Mouse (Mus musculus) central nervous system, embryonic 14 days (tissue): ENCODE data around the gene Nucb1. TPM values are rescaled to one million over a fixed set of nuclear protein-coding genes. Genes with fewer than 3 reads are reported as not detected.

ENCODE experiments used
- polyA plus RNA-seq: library from polyadenylated mRNA; depleted of rRNA; stranded (reverse); fragments of >200 nt; gene quantifications from 2 replicates; pipeline ENCODE4 v1.2.3, GENCODE M21; 2012; rRNA removed

The Nucb1 gene
- 104 and 148 TPM in 2 replicates for polyA plus RNA-seq

DNA sequence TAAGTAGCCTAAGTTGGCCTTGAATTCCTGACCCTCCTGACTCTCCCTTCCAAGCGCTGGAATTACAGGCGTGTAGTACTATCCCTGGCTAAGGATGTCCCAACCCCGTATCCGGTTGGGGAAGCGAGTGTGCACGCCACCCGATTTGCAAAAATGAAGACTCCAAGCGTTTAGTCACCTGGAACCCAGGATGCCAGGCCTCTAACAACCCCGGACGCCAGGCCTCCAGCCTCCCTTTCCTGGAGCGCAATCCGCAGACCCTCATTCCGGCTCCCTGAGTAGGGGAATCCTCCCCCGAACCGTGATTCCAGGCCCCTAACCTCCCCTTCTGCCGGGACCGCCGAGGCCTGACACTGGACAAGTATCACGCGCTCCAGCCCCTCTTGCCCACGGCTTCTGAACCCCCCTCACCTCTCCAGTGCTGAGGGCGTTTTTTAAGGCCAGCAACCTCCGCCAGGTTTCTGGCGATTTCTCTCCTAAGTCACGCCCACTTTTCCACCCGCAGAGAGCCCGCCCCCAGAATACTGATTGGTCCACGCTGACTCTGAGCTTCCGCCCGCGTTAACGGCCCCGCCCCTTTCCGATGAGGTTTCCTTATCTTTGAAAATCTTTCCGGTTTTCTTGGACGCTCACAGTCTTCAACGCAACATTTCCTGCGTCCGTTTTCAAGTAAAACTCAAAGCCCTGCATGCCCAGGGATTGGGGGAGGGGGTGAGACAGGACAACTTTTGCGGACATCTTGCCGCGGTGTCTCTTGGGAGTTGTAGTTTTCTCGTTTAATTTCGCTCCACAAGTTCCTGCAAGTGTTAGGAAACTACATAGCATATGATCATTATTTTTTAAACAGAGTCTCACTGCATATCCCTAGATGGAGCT is at the start of gene Nucb1:
Nucb1 (minus strand) TSS at position 495 of the 876 bp plus-strand sequence.

GRCm38 (mm10) chr7:45554744-45555143 is 44.5 kb upstream of the Nucb1 start, which contains the start of gene Hsd17b14:
TSS of gene Hsd17b14 (plus strand) at chr7:45554893.

GRCm38 (mm10) chr7:45525809-45526473 is 15.7 kb upstream of the Nucb1 start, which contains the start of the genes Ppp1r15a and Plekha4:
TSS of gene Ppp1r15a (minus strand) at chr7:45526268.
TSS of gene Plekha4 (plus strand) at chr7:45526330.

DNA sequence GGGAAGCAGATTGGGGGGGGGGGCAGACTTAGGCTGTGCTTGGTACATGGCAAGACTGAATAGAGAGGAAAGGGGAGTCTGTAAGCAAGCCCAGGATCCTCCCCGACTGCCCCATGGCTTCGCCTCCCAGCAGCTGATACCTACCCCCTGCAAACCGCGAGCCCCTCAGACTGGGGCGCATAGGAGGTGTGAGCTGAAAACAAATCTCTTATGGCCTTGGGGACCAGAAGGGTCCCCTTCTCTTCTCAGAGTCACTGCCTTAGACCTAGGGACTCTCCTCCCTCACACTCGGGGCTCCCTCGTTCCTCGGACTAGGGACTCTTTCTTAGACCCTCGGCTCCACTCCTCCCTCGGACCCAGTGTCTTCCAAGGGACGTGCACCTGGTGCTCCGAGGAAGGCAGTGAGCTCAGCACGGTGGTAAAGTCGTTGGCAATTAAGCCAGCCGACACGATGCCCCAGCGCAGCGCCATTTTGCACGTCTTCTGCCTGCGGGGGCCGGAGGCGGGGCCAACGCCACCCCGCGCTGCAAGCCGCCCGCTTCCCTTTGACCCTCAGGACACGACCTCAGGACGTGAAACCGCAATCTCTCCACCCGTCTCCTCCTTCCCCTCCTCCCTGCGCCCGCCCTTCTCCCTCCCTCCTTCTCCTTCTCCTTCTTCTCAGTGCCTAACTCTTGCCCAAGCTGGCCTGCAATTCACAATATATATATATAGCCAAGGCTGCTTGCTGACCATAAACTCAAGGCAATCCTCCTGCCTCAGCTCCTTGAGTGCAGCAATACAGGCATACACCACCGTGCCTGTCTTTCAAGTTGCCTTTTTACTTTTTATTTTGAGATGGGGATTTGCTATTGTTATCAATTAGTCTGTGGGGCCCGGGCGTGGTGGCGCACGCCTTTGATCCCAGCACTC is 21.7 kb downstream of the Nucb1 start, which contains the start of gene Dhdh:
Dhdh (minus strand) TSS at position 513 of the 912 bp plus-strand sequence.

DNA sequence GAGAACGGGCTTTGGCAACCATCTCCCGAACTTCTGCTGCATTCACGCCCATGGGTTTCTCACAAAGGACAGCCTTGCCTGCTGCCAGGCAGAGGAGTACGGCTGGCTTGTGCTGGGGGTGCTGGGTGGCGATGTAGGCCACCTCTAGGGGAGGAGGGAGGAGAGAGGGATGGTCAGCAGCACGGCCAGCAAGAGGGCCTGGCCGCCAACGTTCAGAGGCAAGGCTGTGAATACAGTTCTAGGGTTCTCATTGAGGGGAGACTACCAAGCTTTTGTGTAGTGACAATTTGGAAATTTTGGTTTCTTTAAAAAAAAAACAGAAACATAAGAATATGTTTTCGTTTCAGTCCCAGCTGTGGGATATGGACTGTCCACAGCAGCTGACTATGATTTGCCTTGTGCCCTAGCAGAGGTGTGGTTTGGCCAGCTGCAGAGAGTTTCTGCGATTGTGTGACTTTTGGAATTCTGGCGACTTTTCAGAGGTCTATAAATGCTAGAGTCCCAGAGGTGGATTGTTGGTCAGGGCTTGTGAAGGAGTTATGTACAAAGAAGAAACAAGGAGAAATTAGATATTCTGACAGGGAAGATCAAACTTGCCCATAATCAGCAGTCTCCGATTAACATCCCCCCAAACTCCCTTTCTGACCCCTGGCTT is 23.3 kb downstream of the Nucb1 start, which contains the start of gene Gm45808:
Gm45808 (minus strand) TSS at position 51 of the 655 bp plus-strand sequence.

DNA sequence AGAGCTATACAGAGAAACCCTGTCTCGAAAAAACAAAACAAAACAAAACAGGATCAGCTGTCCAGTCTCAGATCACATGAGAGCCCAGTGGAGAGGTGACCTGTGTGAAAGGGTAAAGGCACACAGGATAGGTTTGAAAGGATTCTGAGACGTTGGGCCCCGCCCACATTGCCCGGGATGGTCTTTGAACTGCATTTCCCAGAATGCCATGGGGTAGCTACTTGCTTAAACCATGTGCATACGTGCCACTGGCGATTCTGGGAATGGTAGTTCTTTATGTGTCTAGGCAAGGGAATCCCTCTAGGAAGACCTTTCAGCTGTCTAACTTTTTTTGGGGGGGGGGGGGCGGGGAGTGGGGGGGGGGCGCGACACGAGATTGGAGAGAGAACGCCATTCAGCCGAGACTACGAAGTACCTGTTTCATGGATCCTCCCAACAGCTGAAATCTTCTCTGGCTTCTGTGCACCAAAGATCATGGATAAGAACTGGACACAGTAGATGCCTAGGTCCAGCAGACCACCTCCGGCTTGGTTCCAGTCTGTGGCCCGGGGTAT is 28.8 kb downstream of the Nucb1 start, which contains the start of gene Tulp2:
Tulp2 (plus strand) TSS at position 504 of the 554 bp plus-strand sequence.

DNA sequence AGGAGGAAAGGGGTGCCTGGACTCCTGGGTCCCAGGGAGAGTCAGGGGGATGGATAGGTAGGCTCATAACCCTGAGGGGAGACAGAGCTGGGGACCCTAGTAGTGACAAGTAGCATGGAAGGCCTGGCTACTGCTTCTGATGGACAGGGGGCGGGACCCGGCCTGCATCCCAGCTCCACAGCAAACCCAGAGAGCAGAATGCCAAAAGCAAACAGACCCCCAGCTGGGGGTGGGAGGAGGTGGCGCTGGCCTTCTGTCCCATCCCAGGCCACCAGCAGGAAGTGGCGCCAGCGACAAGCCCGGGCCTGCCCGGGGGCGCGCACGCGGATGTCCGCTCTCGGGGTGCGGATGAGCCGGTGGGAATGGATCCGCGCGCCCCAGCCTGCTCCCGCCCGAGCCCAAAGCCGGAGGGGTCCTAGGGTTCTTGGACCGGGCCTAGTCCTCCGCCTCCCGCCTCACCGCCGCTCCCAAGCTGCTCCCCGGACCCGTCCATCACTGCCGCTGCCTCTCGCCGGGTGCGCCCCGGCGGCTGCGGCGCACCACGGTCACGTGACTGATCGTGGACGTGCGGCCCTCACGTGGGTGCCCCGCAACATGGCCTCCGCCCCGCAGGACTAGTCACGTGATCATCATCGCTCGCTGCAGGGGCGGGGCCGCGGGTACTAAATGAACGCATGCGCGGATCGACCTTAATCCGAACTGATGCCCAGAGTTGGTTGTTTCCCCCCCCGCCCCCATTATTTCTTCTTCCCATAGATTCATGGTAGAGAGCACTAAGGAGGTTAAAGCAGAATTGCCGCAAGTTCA is 43.7 kb downstream of the Nucb1 start, which contains the start of gene Bax:
Bax (minus strand) TSS at position 616 of the 807 bp plus-strand sequence.

GRCm38 (mm10) chr7:45459564-45460140 is 50.6 kb downstream of the Nucb1 start, which contains the start of gene Ftl1:
TSS of gene Ftl1 (minus strand) at chr7:45459884.

Other genes starting within 250 kb of the Nucb1 start
- not detected in 2 replicates for gene Slc6a21, start 232.9 kb downstream of the Nucb1 start, polyA plus RNA-seq
- 16.8 and 23.9 TPM in 2 replicates for gene Trpm4, start 176.6 kb downstream of the Nucb1 start, polyA plus RNA-seq
- 1.1 and 3.8 TPM in 2 replicates for gene Hrc, start 175.1 kb downstream of the Nucb1 start, polyA plus RNA-seq
- 44.2 and 45.9 TPM in 2 replicates for gene Ppfia3, start 143.4 kb downstream of the Nucb1 start, polyA plus RNA-seq
- 14.4 and 15.8 TPM in 2 replicates for gene Lin7b, start 139.8 kb downstream of the Nucb1 start, polyA plus RNA-seq
- gene Snrnp70, start 114.7 kb downstream of the Nucb1 start, polyA plus RNA-seq: 864 and 911 TPM in 2 replicates
- gene Kcna7, start 104.8 kb downstream of the Nucb1 start, polyA plus RNA-seq: not detected in 2 replicates
- gene Ntf5, start 96.7 kb downstream of the Nucb1 start, polyA plus RNA-seq: 0.10 and 0.91 TPM in 2 replicates
- 1.1 and 1.3 TPM in 2 replicates for gene Lhb, start 89.6 kb downstream of the Nucb1 start, polyA plus RNA-seq
- 22.6 and 27.0 TPM in 2 replicates for gene Gys1, start 75.6 kb downstream of the Nucb1 start, polyA plus RNA-seq
- gene Ruvbl2, start 72.3 kb downstream of the Nucb1 start, polyA plus RNA-seq: 139 and 159 TPM in 2 replicates
- gene Ftl1, start 50.5 kb downstream of the Nucb1 start, polyA plus RNA-seq: 1,642 and 1,691 TPM in 2 replicates
- 196 and 200 TPM in 2 replicates for gene Bax, start 43.5 kb downstream of the Nucb1 start, polyA plus RNA-seq
- gene Tulp2, start 28.5 kb downstream of the Nucb1 start, polyA plus RNA-seq: 0.12 and 0.45 TPM in 2 replicates
- 0.16 TPM in 1 of 2 replicates, not detected in the other for gene Gm45808, start 23.6 kb downstream of the Nucb1 start, polyA plus RNA-seq
- 2.2 and 2.7 TPM in 2 replicates for gene Dhdh, start 21.6 kb downstream of the Nucb1 start, polyA plus RNA-seq
- gene Ppp1r15a, start 15.9 kb upstream of the Nucb1 start, polyA plus RNA-seq: 15.9 and 19.8 TPM in 2 replicates
- 3.1 and 9.6 TPM in 2 replicates for gene Plekha4, start 15.9 kb upstream of the Nucb1 start, polyA plus RNA-seq
- gene Hsd17b14, start 44.5 kb upstream of the Nucb1 start, polyA plus RNA-seq: 0.33 and 0.73 TPM in 2 replicates
- 31.0 and 38.8 TPM in 2 replicates for gene Bcat2, start 59.7 kb upstream of the Nucb1 start, polyA plus RNA-seq
- 0.23 TPM in 1 of 2 replicates, not detected in the other for gene Fgf21, start 105.1 kb upstream of the Nucb1 start, polyA plus RNA-seq
- gene Fut1, start 106.9 kb upstream of the Nucb1 start, polyA plus RNA-seq: 0.02 and 0.43 TPM in 2 replicates
- 0.14 and 0.28 TPM in 2 replicates for gene Izumo1, start 111.4 kb upstream of the Nucb1 start, polyA plus RNA-seq
- gene Rasip1, start 117.1 kb upstream of the Nucb1 start, polyA plus RNA-seq: 12.3 and 14.3 TPM in 2 replicates
- gene Mamstr, start 129.6 kb upstream of the Nucb1 start, polyA plus RNA-seq: 3.5 and 7.4 TPM in 2 replicates
- 0.06 and 0.24 TPM in 2 replicates for gene Fut2, start 156.0 kb upstream of the Nucb1 start, polyA plus RNA-seq
- gene Ntn5, start 173.6 kb upstream of the Nucb1 start, polyA plus RNA-seq: 2.0 and 3.1 TPM in 2 replicates
- gene Sec1, start 184.0 kb upstream of the Nucb1 start, polyA plus RNA-seq: 0.95 and 2.1 TPM in 2 replicates
- gene Car11, start 189.4 kb upstream of the Nucb1 start, polyA plus RNA-seq: 92.3 and 104 TPM in 2 replicates
- gene Dbp, start 194.7 kb upstream of the Nucb1 start, polyA plus RNA-seq: 9.3 and 11.5 TPM in 2 replicates
- 985 and 996 TPM in 2 replicates for gene Rpl18, start 205.1 kb upstream of the Nucb1 start, polyA plus RNA-seq
- 29.4 and 30.0 TPM in 2 replicates for gene Sphk2, start 207.6 kb upstream of the Nucb1 start, polyA plus RNA-seq
- 0.60 and 0.77 TPM in 2 replicates for gene Fam83e, start 210.8 kb upstream of the Nucb1 start, polyA plus RNA-seq
- gene Spaca4, start 215.4 kb upstream of the Nucb1 start, polyA plus RNA-seq: not detected in 2 replicates